Mouse (Mus musculus) testis, postnatal 14 days (tissue): ENCODE measurements at regions not wholly inside any gene's neighbourhood (a gene's known extent, or its start where the extent isn't known, plus 50 kb on each side); places are given as distances from the start of the nearest gene placed in this dataset.
A peak's percentile ranks its signal among the peaks of the same experiment; 100 is the strongest.

Source experiments
- DNase-seq: peaks from one replicate; pipeline ENCODE4 v3.0.0; 2021; ENCODE audit warnings: low spot score

DNA sequence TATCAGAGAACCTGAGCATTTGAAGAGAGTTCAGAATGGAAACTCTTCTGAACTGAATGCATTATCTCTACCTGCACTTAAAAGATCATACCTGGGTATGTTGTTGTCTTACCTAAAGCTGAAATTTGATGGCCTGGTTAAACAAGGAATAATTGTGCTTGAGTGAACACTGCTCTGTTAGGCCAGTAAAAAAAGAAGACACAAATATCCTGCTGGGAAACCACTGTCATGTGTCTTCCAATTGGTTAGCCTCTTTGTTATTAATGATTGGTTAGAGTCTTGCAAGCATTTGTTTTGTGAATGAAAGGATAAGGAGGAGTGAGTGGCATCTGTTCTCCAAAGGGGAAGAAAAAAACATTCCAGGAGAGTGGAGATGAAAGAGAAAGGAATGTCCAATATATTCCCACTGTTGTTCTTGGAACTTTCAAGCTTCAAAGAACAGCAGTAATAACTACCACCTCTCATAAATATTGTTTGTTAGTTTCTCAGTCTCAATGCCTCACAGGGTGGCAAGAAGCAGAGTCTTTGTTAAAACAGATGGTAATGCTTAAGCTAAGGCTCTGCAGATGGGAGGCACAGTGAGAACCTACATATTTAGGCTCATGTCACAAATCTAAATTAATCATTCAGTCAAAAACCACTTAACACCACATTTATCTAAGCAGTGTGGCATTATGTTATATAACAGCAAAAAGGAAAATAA lies 165.5 kb downstream of the Dsel start:
- no peak for DNase-seq

DNA sequence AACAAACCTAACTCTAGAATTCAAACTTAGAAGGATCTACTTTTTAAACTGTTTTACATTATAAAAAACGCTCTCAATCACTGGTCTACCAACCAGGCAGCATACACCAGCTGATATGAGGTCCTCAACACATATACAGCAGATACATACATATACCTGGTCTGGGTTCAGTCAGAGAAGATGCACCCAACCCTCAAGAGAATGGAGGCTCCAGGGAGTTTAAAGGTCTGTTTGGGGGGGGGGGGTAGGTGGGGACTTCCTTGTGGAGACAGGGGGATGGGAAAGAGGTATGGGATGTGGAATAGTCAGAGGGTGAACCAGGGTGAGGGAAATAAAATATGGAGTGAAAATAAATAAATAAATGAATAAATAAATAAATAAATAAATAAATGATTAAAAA lies 203.8 kb downstream of the Dsel start:
- DNase-seq, result no peak

DNA sequence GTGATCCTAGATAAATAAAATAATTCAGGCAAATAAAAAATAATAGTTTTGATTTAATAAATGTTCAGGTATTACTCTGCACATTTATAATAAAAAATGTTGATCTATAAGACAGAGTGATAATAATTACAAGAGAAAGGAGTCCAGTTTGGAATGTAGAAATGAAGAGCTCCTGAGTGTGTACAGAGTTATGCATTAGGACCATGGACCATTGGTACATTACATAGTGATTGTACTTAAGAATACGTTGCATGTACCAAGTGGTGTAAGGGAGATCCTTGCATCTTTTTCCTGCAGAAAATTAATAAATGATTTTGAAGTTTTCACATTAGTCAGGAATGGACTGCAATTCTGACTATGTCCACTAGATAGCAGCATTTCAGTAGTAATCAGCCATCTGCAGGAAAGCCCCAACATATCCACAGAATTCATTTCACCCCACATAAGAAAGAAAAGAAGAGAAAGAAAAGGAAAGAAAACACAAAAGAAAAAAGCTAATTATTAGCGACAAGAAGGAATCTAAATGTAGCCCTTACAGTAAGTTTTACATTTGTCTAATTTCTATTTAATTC lies 204.5 kb downstream of the Dsel start:
- no peak for DNase-seq

DNA sequence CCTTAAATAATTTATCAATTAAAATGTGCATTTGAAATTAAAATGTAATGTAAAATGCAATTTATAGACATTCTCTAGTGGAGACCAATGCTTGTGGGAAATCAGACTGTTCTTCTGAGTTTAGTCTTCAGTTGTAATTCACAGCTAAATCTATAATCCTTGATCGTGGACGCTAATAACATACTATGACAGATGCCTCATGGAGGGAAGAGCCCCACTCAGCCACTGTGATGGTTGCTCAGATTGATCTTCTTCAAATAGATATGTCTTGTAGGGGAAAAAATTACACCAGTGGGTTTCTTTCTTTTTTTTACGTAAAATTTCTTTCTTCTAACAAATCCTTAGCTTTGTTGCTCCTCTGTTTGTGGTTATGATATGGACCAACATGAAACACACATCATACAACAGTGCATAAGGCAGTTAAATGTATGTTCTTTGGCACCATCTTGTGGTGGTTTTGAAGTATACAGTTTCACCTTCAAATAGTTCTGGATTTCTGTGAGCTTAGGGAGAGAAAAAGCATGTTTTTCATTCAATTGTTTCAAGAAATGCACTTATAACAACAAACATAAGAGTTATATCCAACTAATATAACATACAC lies 230.8 kb downstream of the Dsel start:
- peak; percentile 3 for DNase-seq
